Mouse (Mus musculus): ENCODE data around the gene F2rl1. TPM values are rescaled to one million over a fixed set of nuclear protein-coding genes. Genes with fewer than 3 reads are reported as not detected.
A peak's percentile ranks its signal among the peaks of the same experiment; 100 is the strongest.

Gene F2rl1
- total RNA-seq (2014; fragmentation: Nextera tagmentation): 0.66 TPM in 1 of 2 replicates, not detected in the other
- 0.47 TPM in 1 of 2 replicates, not detected in the other for total RNA-seq (2017)

- ATAC-seq (replicated peaks; ENCODE audit: low FRiP score, low TSS enrichment, poor library complexity, severe bottlenecking): peak; percentile 79
These were observed at the start of gene F2rl1 for GRCm38 (mm10) chr13:95524674-95525491. TSS of gene F2rl1 (minus strand) at chr13:95525227.

DNA sequence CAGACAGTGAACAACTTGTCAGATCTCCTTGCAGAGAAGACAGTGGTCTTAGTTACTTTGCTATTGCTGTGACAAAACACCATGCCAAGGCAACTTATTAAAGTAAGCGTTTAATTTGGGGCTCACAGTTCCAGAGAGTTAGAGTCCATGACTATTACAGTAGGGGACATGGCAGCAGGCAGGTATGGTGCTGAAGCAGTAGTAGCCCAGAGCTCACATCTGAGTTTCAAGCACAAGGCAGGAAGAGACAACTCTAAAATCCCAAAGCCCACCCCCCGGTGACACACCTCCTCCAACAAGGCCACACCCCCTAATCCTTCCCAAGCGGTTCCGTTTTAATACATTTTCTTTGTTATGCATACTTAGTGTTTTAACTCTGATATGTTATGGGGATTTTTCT, 45.9 kb upstream of the F2rl1 start:
- no peak for ATAC-seq (replicated peaks; ENCODE audit: low FRiP score, low TSS enrichment, poor library complexity, severe bottlenecking)

DNA sequence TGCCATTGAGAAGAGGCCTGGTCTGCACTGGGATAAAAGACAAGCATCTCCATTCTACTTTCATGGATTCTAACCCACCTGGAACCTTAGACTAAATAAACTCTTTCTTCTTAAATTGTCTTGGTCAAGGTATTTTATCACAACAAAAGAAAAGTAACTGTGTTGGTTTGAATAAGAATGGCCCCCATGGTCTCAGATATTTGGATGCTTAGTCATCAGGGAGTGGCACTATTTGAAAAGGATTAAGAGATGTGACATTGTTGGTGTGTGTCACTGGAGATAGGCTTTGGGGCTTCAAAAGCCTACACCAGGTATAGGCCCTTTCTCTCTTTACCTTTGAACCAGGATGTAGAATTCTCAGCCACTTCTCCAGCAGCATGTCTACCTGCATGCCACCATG, 44.3 kb upstream of the F2rl1 start:
- no peak for ATAC-seq (replicated peaks; ENCODE audit: low FRiP score, low TSS enrichment, poor library complexity, severe bottlenecking)

- no peak for ATAC-seq (replicated peaks; ENCODE audit: low FRiP score, low TSS enrichment, poor library complexity, severe bottlenecking)
These were observed 43.3 kb upstream of the F2rl1 start for GRCm38 (mm10) chr13:95568336-95568735.

- ATAC-seq (replicated peaks; ENCODE audit: low FRiP score, low TSS enrichment, poor library complexity, severe bottlenecking): peak; percentile 82
These were observed 42.0 kb upstream of the F2rl1 start for GRCm38 (mm10) chr13:95566841-95567551.

DNA sequence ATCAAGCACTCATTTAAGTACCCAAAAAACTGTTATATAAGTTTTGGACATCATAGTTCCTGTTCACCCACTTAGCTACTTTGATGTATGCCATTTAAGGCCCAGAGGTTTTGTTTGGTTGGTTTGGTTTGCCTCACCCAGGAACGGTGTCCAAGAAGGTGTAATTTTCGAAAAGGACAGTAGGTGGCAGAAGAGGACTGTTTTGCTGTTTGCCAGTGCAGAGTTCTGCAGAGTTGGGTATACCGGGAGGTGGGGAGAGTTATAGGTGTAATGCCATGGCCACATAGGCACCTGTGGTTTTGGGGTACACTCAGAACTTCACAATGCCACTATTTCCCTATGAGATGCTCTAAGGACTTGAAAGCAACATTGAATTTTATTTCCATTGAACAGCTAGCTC, 38.7 kb upstream of the F2rl1 start:
- ATAC-seq (replicated peaks; ENCODE audit: low FRiP score, low TSS enrichment, poor library complexity, severe bottlenecking): peak; percentile 65; the same call in 1 of the 2 replicates

GRCm38 (mm10) chr13:95563066-95563610, 38.1 kb upstream of the F2rl1 start:
- ATAC-seq (replicated peaks; ENCODE audit: low FRiP score, low TSS enrichment, poor library complexity, severe bottlenecking): no peak

DNA sequence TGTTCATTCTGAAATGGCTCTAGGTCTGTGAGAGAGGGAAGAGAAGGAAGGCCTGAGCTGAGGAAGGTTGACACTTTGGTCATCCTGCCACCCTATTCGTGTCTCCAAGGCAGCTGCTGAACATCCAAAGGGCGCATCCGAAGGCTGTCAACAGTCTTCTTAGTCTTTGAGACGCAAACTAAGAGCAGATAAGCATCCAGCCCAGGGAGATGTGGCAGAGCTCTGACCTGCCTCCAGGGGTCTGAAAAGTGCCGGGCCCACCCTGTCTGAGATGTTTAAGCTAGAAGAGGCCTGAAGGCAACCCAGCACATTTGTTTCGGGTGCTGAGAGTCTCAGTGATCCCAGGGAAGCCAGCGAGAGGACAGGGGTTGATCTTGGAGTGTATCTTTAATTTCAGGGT, 32.3 kb upstream of the F2rl1 start:
- no peak for ATAC-seq (replicated peaks; ENCODE audit: low FRiP score, low TSS enrichment, poor library complexity, severe bottlenecking)

DNA sequence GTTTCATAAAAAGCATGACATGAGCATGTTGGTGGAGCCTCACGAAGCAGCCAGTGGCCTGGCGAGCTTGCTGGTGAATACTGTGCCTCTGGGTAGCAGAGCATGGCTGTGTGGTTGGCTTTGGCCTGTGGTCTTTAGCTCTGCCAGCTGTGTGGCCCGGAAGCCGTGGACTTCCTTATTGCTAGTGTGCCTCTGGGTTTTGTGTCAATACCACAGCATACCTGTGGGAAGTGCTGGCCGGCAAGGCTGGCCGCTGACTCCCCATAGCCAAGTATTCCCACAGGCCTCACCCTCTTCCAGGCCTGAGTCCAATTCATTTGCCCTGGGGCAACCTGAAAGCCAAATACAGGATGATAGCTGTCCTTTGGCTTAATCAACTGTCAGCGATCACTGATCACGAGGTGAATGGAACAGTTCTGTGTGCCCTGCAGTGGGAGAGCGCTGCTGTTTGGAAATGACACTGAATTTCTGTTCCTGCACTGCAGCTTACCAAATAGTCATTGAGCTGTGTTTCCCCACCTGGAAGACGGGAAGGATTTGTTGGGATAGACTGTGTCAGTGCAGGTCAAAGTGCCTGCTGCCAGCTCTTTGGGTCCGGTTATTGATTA, 29.0 kb upstream of the F2rl1 start:
- ATAC-seq (replicated peaks; ENCODE audit: low FRiP score, low TSS enrichment, poor library complexity, severe bottlenecking): 0 out of 2 replicates have a peak, but pooled peaks have one; percentile 10

- ATAC-seq (replicated peaks; ENCODE audit: low FRiP score, low TSS enrichment, poor library complexity, severe bottlenecking): no peak
These were observed 25.8 kb upstream of the F2rl1 start for GRCm38 (mm10) chr13:95550636-95551370.

- ATAC-seq (replicated peaks; ENCODE audit: low FRiP score, low TSS enrichment, poor library complexity, severe bottlenecking): no peak
These were observed 24.4 kb upstream of the F2rl1 start for GRCm38 (mm10) chr13:95549421-95549820.

DNA sequence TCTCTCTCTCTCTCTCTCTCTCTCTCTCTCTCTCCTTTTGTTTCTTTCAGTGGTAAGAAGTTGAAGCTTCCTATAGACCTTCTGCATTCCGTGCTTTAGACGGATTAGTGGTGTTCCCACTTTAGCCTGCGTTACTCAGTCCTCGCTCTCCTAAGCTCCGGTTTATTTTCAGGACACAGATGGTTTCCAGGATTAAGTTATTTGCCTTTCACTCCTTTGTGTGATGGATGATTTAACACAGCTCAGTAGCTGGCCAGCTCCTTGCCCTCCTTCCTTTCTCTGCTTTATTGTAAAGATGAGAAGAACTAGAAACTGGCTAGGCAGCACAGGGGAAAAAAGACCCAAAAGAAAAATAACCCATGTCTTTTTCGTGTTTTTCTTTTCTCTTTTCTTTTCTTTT, 23.8 kb upstream of the F2rl1 start:
- ATAC-seq (replicated peaks; ENCODE audit: low FRiP score, low TSS enrichment, poor library complexity, severe bottlenecking): no peak

DNA sequence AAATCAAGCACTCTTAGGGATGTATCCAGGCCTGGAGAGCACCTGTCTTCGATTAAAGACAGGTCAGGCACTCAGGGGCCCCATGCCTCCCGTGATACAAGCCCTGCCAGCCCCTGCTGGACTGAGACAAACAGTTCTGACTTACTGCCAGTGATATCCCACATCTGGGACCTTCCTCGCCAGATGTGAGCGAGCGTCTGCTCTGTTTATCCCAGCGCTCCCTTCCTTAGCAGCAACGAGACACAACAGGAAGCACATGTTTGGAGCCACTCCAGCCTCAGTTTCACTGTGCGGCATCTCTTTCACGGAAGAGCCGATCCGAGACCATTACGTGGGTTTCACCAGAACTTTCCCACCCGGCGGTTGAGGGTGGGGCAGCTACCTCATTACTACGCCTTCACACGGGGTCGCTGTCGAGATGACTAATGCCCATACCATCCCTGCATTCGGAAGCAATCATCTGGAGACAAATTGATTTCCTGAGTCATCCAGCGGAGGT, 23.3 kb upstream of the F2rl1 start:
- peak; percentile 50; the same call in 1 of the 2 replicates for ATAC-seq (replicated peaks; ENCODE audit: low FRiP score, low TSS enrichment, poor library complexity, severe bottlenecking)

- no peak for ATAC-seq (replicated peaks; ENCODE audit: low FRiP score, low TSS enrichment, poor library complexity, severe bottlenecking)
These were observed 22.1 kb upstream of the F2rl1 start for GRCm38 (mm10) chr13:95547090-95547611.

DNA sequence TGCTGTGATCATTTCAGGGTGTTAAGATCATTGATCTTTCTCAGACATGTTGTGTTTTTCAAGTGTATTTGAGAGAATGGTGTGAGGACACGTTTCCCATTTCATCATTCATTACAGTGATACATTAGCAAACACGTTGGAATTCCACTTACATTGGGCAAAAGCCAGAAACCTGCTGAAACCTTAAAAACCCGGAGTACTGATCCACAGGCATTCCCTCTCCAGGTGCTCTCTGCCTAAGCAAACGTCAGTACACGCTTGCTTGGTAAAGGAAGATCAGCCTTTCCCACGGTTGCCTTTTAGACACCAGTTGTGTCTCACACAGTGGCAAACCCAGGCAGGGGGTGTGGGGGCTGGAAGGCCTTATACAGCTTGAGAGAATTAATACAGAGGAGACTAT, 21.2 kb upstream of the F2rl1 start:
- ATAC-seq (replicated peaks; ENCODE audit: low FRiP score, low TSS enrichment, poor library complexity, severe bottlenecking): no peak

DNA sequence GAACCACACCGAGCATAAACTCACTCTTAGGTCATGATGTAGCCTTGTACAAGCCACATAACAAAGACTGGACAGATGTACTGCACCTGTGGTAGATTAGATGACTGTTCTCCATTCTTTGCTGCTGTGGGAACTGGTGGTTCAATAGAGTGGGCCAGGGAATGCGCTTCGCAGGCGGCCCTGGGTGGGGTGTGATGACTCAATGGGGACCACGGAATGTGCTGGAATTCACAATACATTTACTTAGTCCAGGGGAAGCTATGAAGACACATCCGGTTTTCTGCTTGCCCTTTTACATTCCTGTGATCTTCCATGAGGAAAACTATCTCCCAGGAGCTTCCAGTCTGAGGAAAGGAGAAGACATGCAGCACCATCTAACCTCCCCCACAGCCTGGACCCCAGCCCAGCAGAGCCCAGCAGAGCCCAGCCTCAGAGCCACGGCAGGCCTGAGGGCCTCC, 20.7 kb upstream of the F2rl1 start:
- no peak for ATAC-seq (replicated peaks; ENCODE audit: low FRiP score, low TSS enrichment, poor library complexity, severe bottlenecking)

DNA sequence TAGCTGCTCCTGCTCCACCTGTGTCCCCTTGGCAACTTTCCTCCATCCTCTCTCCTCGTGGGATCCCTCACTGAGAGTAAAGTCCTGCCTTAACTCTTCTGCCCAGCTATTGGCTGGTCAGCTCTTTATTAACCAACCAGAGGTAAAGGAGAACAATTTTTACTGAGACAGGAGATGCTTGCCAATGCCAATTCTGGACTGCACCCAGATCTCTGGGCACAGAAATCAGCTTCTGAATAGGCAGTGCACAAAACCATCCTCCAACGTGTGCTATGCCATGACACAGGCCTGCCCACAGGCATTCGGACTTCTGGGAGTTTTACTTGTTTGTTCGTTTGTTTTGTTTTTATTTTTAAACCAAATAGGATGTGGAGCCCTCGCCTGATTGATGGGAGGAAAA, 13.0 kb upstream of the F2rl1 start:
- ATAC-seq (replicated peaks; ENCODE audit: low FRiP score, low TSS enrichment, poor library complexity, severe bottlenecking): no peak

- ATAC-seq (replicated peaks; ENCODE audit: low FRiP score, low TSS enrichment, poor library complexity, severe bottlenecking): no peak
These were observed 11.1 kb upstream of the F2rl1 start for GRCm38 (mm10) chr13:95536117-95536493.
